Mouse (Mus musculus): ENCODE data around the gene Socs2. TPM values are rescaled to one million over a fixed set of nuclear protein-coding genes. Genes with fewer than 3 reads are reported as not detected.

The Socs2 gene
- polyA plus RNA-seq, 1 experiment from 2014 or later: 41.4 TPM

DNA sequence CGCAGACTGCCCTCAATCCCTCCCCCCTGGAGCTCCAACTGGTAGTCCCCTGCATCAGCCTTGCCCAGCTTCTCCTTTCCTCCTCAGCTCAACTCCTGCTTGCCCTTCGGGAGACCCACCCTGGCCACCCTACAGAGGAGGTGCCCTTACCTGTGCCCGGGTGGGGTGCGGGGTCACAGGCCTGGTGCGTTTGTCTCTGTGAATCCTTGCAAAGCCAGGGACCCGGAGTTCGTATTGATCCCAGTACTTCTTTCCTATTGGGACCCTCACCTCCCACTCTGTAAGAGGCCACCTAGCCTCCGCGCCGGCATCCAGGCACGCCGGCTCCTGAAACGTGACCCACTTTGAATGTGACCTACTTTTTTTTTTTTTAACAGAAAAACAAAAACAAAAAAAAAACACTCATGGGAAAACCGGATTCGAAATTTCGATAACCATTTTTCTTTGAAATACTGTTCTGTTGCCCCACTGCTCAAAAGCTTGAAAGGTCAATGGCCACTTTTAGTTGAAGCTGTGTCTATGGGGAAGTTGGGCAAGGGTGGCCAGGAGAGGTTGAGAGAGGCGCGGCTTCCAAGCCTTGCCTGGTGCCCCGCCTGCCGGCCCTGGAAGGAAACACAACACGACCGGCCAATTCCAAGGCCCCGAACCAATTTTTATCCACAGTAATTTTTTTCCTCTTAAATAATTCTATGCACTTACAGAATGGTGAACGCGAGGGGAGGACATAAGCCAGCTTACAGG lies 686 bp upstream of the Socs2 start:
- Histone ChIP-seq H3K27me3 (ENCODE audit: poor library complexity, severe bottlenecking) (peaks cover 49% of the 10 kb centered on the region), H3K4me1 (peaks cover 44% of the 10 kb centered on the region), H3K27ac (peak overlapping the region; percentile 92), H3K9me3 (no peaks in the 10 kb centered on the region), H3K36me3 (replicated peaks) (no peaks in the 10 kb centered on the region), H3K4me3 (peak overlapping the region; percentile 84)
- under 1% methylated on average over 25 of the region's 25 CpGs for WGBS
- peak; percentile 72 for DNase-seq (ENCODE audit: extremely low spot score, low spot score)

DNA sequence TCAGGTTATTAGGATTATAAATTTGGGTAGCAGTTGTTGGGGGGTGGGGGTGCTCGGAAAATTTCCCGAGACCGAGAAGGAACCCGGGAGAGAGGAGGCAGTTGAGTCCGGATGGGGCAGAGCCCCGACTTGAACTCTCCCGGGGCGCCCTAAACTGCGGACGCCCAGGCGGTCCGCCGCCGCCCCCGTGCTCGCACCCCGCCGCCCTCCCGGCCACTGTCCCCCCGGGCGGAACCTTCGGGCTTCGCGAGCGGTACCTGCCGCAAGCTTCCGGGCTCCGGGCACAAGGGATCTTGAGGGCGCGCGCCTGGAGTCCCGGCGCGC lies 657 bp downstream of the Socs2 start:
- WGBS: under 1% methylated on average over 34 of the region's 34 CpGs
- peak overlapping the region; percentile 84 for H3K4me3 ChIP-seq
- H3K36me3 ChIP-seq (replicated peaks): peaks cover 2% of the 10 kb centered on the region; the same call in 1 of the 2 replicates
- peak; percentile 50 for DNase-seq (ENCODE audit: extremely low spot score, low spot score)
- peak overlapping the region; percentile 92 for H3K27ac ChIP-seq
- H3K9me3 ChIP-seq: no peaks in the 10 kb centered on the region
- peaks cover 49% of the 10 kb centered on the region for H3K27me3 ChIP-seq (ENCODE audit: poor library complexity, severe bottlenecking)
- H3K4me1 ChIP-seq: peaks cover 44% of the 10 kb centered on the region

DNA sequence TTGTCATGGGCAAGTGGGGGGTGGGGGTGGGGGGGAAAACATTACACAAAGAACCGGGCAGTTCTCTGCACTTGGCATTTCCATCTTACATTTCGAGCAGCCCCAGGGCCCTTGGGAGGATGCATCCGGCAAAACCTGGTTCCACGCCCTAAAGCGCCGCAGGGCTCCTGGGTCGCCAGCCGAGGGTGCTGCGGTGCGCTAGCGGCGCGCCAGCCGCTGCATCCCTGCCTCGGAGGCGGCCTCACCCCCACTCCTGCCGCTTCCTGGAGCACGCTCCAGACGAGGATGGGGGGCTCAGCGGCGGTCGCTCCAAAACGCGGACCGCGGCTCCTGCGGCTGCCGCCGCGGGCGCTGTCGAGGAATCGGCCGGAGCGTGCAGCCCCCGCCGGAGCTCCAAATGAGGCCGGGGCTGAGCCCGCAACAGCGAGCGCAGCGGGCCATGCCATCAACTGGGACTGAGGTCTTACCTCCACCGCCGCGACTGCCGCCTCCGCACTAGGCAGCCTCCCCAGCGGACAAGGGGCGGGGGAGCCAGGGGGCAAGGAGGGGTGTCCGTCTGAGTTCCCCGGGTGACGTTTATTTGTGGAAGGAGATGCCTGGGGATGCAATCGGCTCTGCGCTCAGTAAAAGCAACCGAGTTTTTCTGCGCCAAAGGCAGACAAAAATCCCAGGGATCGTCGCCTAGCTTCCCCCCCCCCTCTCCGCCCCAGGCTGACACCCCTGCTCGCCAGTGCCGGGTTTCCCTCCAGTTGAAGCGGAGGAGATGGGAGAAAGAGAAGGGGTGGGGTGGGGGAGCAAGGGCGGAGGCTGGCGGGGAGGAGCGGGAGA lies 1.2 kb downstream of the Socs2 start:
- Histone ChIP-seq H3K27ac (peak overlapping the region; percentile 92), H3K9me3 (no peaks in the 10 kb centered on the region), H3K27me3 (ENCODE audit: poor library complexity, severe bottlenecking) (peaks cover 49% of the 10 kb centered on the region), H3K36me3 (replicated peaks) (peaks cover 5% of the 10 kb centered on the region; the same call in 1 of the 2 replicates), H3K4me1 (peaks cover 44% of the 10 kb centered on the region), H3K4me3 (peak overlapping the region; percentile 84)
- DNase-seq (ENCODE audit: extremely low spot score, low spot score): peak; percentile 70
- under 1% methylated on average over 65 of the region's 65 CpGs for WGBS

GRCm38 (mm10) chr10:95415159-95415532 lies 1.8 kb downstream of the Socs2 start:
- Histone ChIP-seq H3K27ac (peak overlapping the region; percentile 92), H3K4me3 (peak overlapping the region; percentile 84), H3K4me1 (peaks cover 44% of the 10 kb centered on the region), H3K27me3 (ENCODE audit: poor library complexity, severe bottlenecking) (peaks cover 49% of the 10 kb centered on the region), H3K9me3 (no peaks in the 10 kb centered on the region), H3K36me3 (replicated peaks) (peaks cover 10% of the 10 kb centered on the region)
- DNase-seq (ENCODE audit: extremely low spot score, low spot score): peak; percentile 51
- WGBS: under 1% methylated on average over 15 of the region's 15 CpGs

DNA sequence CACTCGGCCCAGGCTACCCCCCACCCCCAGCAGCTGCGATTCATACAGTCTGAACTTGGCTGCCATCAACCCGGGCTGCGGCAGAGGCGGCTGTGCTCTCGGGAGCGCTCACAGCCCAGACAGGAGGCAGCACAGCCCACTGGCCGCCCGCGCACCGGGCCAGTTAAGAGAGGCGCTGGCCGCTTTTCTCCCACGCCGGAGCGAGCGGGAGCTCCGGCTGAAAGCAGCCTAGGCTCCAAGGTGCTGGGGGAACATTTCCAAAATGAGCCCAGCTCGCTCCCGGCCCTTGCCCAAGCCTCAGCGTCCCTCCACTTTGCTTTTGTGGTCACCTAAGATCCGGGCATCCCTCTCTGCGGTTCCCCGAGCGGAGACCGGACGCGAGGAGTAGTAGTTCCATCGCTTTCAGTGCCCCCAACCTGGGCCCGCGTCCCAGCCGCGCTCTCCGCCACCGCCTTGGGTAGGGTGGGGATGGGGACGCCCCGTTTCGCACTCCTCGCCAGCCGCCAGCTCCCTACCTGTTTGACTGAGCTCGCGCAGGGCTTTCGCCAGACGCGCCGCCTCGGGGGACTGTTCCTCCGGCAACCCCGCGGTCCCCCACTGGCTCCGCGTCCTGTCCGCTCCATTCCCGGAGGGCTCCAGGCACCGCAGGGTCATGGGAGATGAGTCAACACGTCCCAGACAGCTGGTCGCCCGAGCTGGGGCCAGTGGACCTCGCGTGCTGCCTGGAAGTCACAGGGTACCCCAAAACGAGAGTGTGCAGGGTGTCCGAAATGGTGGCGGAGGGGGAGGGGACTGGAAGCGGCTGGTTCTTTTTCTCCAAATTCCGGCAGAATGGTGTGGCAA lies 2.4 kb downstream of the Socs2 start:
- DNase-seq (ENCODE audit: extremely low spot score, low spot score): peak; percentile 71
- peaks cover 49% of the 10 kb centered on the region for H3K27me3 ChIP-seq (ENCODE audit: poor library complexity, severe bottlenecking)
- H3K9me3 ChIP-seq: no peaks in the 10 kb centered on the region
- peak overlapping the region; percentile 92 for H3K27ac ChIP-seq
- WGBS: under 1% methylated on average over 65 of the region's 65 CpGs
- H3K36me3 ChIP-seq (replicated peaks): peaks cover 13% of the 10 kb centered on the region
- peaks cover 44% of the 10 kb centered on the region for H3K4me1 ChIP-seq
- H3K4me3 ChIP-seq: peak overlapping the region; percentile 84

- Histone ChIP-seq H3K4me1 (peaks cover 26% of the 10 kb centered on the region), H3K27me3 (ENCODE audit: poor library complexity, severe bottlenecking) (peaks cover 32% of the 10 kb centered on the region), H3K9me3 (no peaks in the 10 kb centered on the region), H3K36me3 (replicated peaks) (peaks cover 19% of the 10 kb centered on the region), H3K4me3 (no peak overlapping the region), H3K27ac (no peak overlapping the region)
- DNase-seq (ENCODE audit: extremely low spot score, low spot score): no peak
- WGBS: 94% methylated on average over 9 of the region's 9 CpGs
Measured at GRCm38 (mm10) chr10:95411139-95411538, 5.8 kb downstream of the Socs2 start.

GRCm38 (mm10) chr10:95410709-95411108 lies 6.3 kb downstream of the Socs2 start:
- Histone ChIP-seq H3K36me3 (replicated peaks) (peaks cover 19% of the 10 kb centered on the region), H3K9me3 (no peaks in the 10 kb centered on the region), H3K27ac (no peak overlapping the region), H3K27me3 (ENCODE audit: poor library complexity, severe bottlenecking) (peaks cover 30% of the 10 kb centered on the region), H3K4me3 (no peak overlapping the region), H3K4me1 (peaks cover 22% of the 10 kb centered on the region)
- no peak for DNase-seq (ENCODE audit: extremely low spot score, low spot score)
- WGBS: 92% methylated on average over 7 of the region's 7 CpGs

DNA sequence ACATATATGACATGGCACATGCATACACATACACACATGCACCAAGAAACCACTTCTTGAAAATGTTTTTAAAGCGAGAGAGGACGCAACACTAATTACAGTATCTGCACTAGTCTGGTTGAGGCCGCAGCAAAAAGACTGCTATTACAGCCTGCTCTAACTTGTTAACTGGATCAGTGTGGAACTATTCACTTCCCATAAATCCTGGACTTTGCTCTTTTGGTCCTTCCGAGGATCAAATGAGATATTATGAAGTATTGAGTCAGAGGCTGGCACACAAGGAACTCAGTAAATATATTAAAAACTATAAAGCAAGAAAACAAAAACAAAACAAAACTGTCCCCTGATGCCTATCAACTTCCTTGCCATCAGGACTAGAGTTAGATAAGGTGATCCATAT lies 6.8 kb downstream of the Socs2 start:
- 94% methylated on average over 4 of the region's 4 CpGs for WGBS
- DNase-seq (ENCODE audit: extremely low spot score, low spot score): no peak
- H3K36me3 ChIP-seq (replicated peaks): peaks cover 19% of the 10 kb centered on the region

DNA sequence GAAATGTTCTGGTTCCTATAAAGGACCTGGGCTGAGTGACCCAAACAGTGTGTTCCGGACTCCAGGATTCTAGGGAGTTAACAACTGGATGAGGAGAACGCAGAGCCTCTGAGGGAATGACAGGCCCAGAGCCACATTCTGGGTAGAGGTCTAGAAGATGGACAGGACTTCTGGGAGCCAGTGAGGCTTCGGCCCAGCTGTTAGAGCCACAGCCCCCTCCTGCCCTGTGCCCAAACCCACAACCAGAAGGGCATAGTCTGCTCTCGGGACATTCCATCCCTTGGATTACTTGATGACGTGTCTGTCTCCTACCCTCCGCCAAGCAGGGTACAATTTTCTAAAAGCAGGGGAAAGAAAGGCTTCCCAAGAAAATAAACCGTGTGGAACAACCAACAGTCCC lies 7.8 kb downstream of the Socs2 start:
- Histone ChIP-seq H3K36me3 (replicated peaks) (peaks cover 19% of the 10 kb centered on the region), H3K9me3 (no peaks in the 10 kb centered on the region), H3K27me3 (ENCODE audit: poor library complexity, severe bottlenecking) (peaks cover 14% of the 10 kb centered on the region), H3K27ac (no peak overlapping the region), H3K4me3 (no peak overlapping the region), H3K4me1 (peaks cover 6% of the 10 kb centered on the region)
- no peak for DNase-seq (ENCODE audit: extremely low spot score, low spot score)
- 84% methylated on average over 7 of the region's 7 CpGs for WGBS

More for the DNA sequence above, 6.8 kb downstream of the Socs2 start:
- Histone ChIP-seq H3K27ac (no peak overlapping the region), H3K9me3 (no peaks in the 10 kb centered on the region), H3K4me1 (peaks cover 17% of the 10 kb centered on the region), H3K4me3 (no peak overlapping the region), H3K27me3 (ENCODE audit: poor library complexity, severe bottlenecking) (peaks cover 25% of the 10 kb centered on the region)

- Histone ChIP-seq H3K36me3 (replicated peaks) (peaks cover 19% of the 10 kb centered on the region), H3K4me3 (no peak overlapping the region), H3K27ac (no peak overlapping the region), H3K9me3 (no peaks in the 10 kb centered on the region), H3K4me1 (no peaks in the 10 kb centered on the region), H3K27me3 (ENCODE audit: poor library complexity, severe bottlenecking) (peaks cover 8% of the 10 kb centered on the region)
- 91% methylated on average over 9 of the region's 9 CpGs for WGBS
- DNase-seq (ENCODE audit: extremely low spot score, low spot score): no peak
Measured at GRCm38 (mm10) chr10:95408487-95408886, 8.5 kb downstream of the Socs2 start.

DNA sequence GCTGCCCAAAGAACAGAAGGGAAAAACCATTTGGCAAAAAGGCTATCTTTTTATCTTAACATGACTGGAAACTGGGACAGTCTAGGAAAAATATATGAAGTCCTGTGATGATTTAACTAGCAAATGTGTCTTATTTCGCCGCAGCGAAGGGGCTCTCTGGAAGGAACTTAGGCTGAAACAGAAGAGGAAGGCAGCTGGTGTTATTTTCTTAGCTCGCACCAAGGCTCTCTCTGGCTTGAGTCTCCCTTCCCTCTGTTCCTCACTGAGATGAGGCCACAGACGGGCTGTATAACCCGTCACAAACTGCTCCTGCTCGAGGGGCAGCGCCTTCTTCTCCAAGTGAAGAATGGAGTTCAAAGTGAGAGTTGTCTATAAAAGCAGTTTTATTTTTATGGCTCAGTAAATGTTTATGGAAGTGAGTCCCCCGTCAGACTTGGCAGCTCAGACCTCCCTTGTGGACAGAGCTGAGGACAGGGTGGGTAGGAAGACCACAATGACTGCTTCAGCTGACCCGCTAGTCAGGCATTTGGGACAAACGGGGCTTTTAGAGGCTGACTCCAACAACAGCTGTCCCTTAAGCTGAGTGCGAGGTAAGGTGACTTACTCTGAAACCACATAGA lies 9.3 kb downstream of the Socs2 start:
- no peaks in the 10 kb centered on the region for H3K9me3 ChIP-seq
- 87% methylated on average over 12 of the region's 12 CpGs for WGBS
- no peak overlapping the region for H3K27ac ChIP-seq
- H3K36me3 ChIP-seq (replicated peaks): peaks cover 19% of the 10 kb centered on the region
- no peak overlapping the region for H3K4me3 ChIP-seq
- no peaks in the 10 kb centered on the region for H3K27me3 ChIP-seq (ENCODE audit: poor library complexity, severe bottlenecking)
- H3K4me1 ChIP-seq: no peaks in the 10 kb centered on the region
- DNase-seq (ENCODE audit: extremely low spot score, low spot score): no peak

DNA sequence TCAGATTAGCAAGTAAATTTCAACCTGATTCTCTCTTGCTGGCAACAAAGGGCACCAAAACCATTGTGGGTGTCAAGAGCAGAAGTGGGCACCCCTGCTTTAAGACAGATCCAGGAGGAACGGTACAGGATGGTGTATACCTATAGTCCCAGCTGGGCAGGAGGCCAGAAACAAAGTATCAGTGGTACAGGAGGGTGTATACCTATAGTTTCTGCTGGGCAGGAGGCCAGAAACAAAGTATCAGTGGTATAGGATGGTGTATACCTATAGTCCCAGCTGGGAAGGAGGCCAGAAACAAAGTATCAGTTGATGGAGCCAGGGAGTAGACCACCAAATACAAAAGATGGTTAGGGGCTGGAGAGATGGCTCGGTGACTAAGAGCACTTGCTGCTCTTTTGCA lies 12.2 kb downstream of the Socs2 start:
- Histone ChIP-seq H3K4me3 (no peak overlapping the region), H3K36me3 (replicated peaks) (peaks cover 6% of the 10 kb centered on the region; the same call in 1 of the 2 replicates), H3K27me3 (ENCODE audit: poor library complexity, severe bottlenecking) (no peaks in the 10 kb centered on the region; the same call in 1 of the 2 replicates), H3K9me3 (no peaks in the 10 kb centered on the region), H3K27ac (no peak overlapping the region), H3K4me1 (no peaks in the 10 kb centered on the region; the same call in 1 of the 2 replicates)
- DNase-seq (ENCODE audit: extremely low spot score, low spot score): no peak
- 87% methylated on average over 2 of the region's 2 CpGs for WGBS
